Mouse (Mus musculus) lung, postnatal 14 days (tissue): ENCODE measurements around the gene Lhfpl2.
A peak's percentile ranks its signal among the peaks of the same experiment; 100 is the strongest.

Experiments
- DNase-seq: peaks from one replicate; pipeline ENCODE4 v3.0.0; 2021

Lhfpl2 gene

GRCm38 (mm10) chr13:94147257-94147656, 89.7 kb downstream of the Lhfpl2 start:
- DNase-seq, result peak; percentile 49

GRCm38 (mm10) chr13:94149006-94149405, 91.4 kb downstream of the Lhfpl2 start:
- no peak for DNase-seq

GRCm38 (mm10) chr13:94149781-94150180, 92.2 kb downstream of the Lhfpl2 start:
- DNase-seq, result no peak

GRCm38 (mm10) chr13:94151308-94151707, 93.7 kb downstream of the Lhfpl2 start:
- DNase-seq, result no peak

- no peak for DNase-seq
Measured at GRCm38 (mm10) chr13:94152836-94153235, 95.2 kb downstream of the Lhfpl2 start.

GRCm38 (mm10) chr13:94153658-94154057, 96.1 kb downstream of the Lhfpl2 start:
- DNase-seq, result no peak

- DNase-seq, result peak; percentile 15
Measured at GRCm38 (mm10) chr13:94154512-94155296, 97.1 kb downstream of the Lhfpl2 start.

GRCm38 (mm10) chr13:94155657-94156429, 98.2 kb downstream of the Lhfpl2 start:
- DNase-seq, result peak; percentile 27

GRCm38 (mm10) chr13:94158864-94159477, 101.4 kb downstream of the Lhfpl2 start:
- DNase-seq, result no peak

- DNase-seq, result no peak
Measured at GRCm38 (mm10) chr13:94159478-94160220, 102.1 kb downstream of the Lhfpl2 start.

- DNase-seq, result no peak
Measured at GRCm38 (mm10) chr13:94164501-94164900, 106.9 kb downstream of the Lhfpl2 start.

- DNase-seq, result no peak
Measured at GRCm38 (mm10) chr13:94168319-94168718, 110.7 kb downstream of the Lhfpl2 start.

GRCm38 (mm10) chr13:94169325-94169916, 111.8 kb downstream of the Lhfpl2 start:
- DNase-seq, result no peak

- DNase-seq, result no peak
Measured at GRCm38 (mm10) chr13:94171612-94172011, 114.0 kb downstream of the Lhfpl2 start.

GRCm38 (mm10) chr13:94172533-94173310, 115.1 kb downstream of the Lhfpl2 start:
- no peak for DNase-seq

- DNase-seq, result peak; percentile 54
Measured at GRCm38 (mm10) chr13:94173633-94174576, 116.3 kb downstream of the Lhfpl2 start.

- no peak for DNase-seq
Measured at GRCm38 (mm10) chr13:94174577-94175279, 117.1 kb downstream of the Lhfpl2 start.

- DNase-seq, result no peak
Measured at GRCm38 (mm10) chr13:94175379-94176050, 117.9 kb downstream of the Lhfpl2 start.

- DNase-seq, result peak; percentile 52
Measured at GRCm38 (mm10) chr13:94177148-94177547, 119.6 kb downstream of the Lhfpl2 start.
